Mouse (Mus musculus) small intestine, adult 2 months (tissue): ENCODE data around the gene Rcor1. TPM values are rescaled to one million over a fixed set of nuclear protein-coding genes. Genes with fewer than 3 reads are reported as not detected.
A peak's percentile ranks its signal among the peaks of the same experiment; 100 is the strongest.

Source experiments
- H3K27ac ChIP-seq: fragments of 200-500 bp; 2 replicates; pipeline ENCODE4 v1.5.1; 2012; ENCODE audit warnings: low read depth, low read length, control low read depth, inconsistent platforms; ENCODE audit not compliant: insufficient read depth
- H3K27me3 ChIP-seq: fragments of 200-500 bp; 2 replicates; pipeline ENCODE4 v1.6.1; 2012; ENCODE audit warnings: mild to moderate bottlenecking, moderate library complexity, low read length, inconsistent platforms; ENCODE audit not compliant: control insufficient read depth, insufficient read depth
- H3K36me3 ChIP-seq: fragments of 200-500 bp; 2 replicates; pipeline ENCODE4 v1.6.1; 2012; ENCODE audit warnings: mild to moderate bottlenecking, low read length, control low read depth, inconsistent platforms; ENCODE audit not compliant: control insufficient read depth, insufficient read depth
- H3K4me1 ChIP-seq: fragments of 200-500 bp; 2 replicates; pipeline ENCODE4 v1.6.1; 2012; ENCODE audit warnings: low read length, inconsistent platforms, mixed read lengths; ENCODE audit not compliant: control insufficient read depth, insufficient read depth, insufficient read length
- H3K4me3 ChIP-seq: fragments of 200-500 bp; 2 replicates; pipeline ENCODE4 v1.5.1; 2012; ENCODE audit warnings: low read depth, mild to moderate bottlenecking, control low read depth, inconsistent platforms, low read length, moderate library complexity
- CTCF ChIP-seq: fragments of 200-500 bp; IDR thresholded peaks from 2 replicates; pipeline ENCODE4 v1.5.1; 2012; ENCODE audit warnings: low read depth, mild to moderate bottlenecking, control low read depth, inconsistent platforms, low read length, moderate library complexity, mixed read lengths; ENCODE audit not compliant: insufficient replicate concordance, insufficient read length; ENCODE audit errors: extremely low read depth
- POLR2A ChIP-seq: fragments of 200-500 bp; IDR thresholded peaks from 2 replicates; pipeline ENCODE4 v1.6.1; 2012; ENCODE audit warnings: low read depth, mild to moderate bottlenecking, control low read depth, inconsistent platforms, low read length, moderate library complexity
- WGBS: fragments of 180-500 bp; shearing (Covaris S2); methylation state at CpG from one replicate; pipeline ENCODE4 v1.1.7; 2018; 5-methylcytosine and 5-hydroxymethylcytosine counted together
- polyA plus RNA-seq: library from polyadenylated mRNA; depleted of rRNA; stranded (reverse); fragments of >200 nt; gene quantifications from 2 replicates; pipeline ENCODE4 v1.2.3, GENCODE M21; 2012

Rcor1 gene
- polyA plus RNA-seq, 1 experiment, result 6.5 TPM

GRCm38 (mm10) chr12:111097036-111097435, 57.9 kb downstream of the Rcor1 start:
- 94% methylated on average over 8 of the region's 8 CpGs for WGBS
- no peak for TF ChIP-seq CTCF
- TF ChIP-seq POLR2A, result no peak
- H3K27me3 ChIP-seq, result no peaks in the 10 kb centered on the region
- no peak overlapping the region for H3K4me3 ChIP-seq
- H3K36me3 ChIP-seq, result peaks cover 39% of the 10 kb centered on the region
- H3K27ac ChIP-seq, result no peak overlapping the region
- H3K4me1 ChIP-seq, result no peaks in the 10 kb centered on the region

- Histone ChIP-seq H3K4me3 (no peak overlapping the region), H3K36me3 (peaks cover 83% of the 10 kb centered on the region), H3K27me3 (no peaks in the 10 kb centered on the region), H3K27ac (no peak overlapping the region), H3K4me1 (no peaks in the 10 kb centered on the region)
- 91% methylated on average over 8 of the region's 8 CpGs for WGBS
- TF ChIP-seq CTCF, result no peak
- no peak for TF ChIP-seq POLR2A
Measured at GRCm38 (mm10) chr12:111111176-111111575, 72.0 kb downstream of the Rcor1 start.

DNA sequence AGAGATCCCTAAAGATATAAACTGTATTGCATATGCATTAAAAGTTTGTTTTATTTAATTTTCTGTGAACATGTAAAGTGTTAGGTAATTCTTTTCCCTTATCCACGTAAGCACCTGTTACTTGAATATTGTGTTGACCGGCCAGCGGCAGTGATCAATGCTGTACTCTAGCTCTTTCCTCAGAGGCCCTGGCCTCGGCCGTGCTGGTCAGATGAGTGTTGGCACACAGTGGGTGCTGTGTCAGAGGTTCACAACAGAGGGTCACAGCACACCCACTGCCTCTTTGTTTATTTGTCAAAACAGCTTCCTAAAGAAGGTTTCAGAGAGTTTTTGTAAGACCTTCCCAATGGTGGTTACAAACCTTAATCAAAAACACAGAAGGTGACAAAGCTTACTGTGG, 75.4 kb downstream of the Rcor1 start:
- Histone ChIP-seq H3K4me3 (no peak overlapping the region), H3K27ac (no peak overlapping the region), H3K4me1 (no peaks in the 10 kb centered on the region), H3K27me3 (no peaks in the 10 kb centered on the region), H3K36me3 (peaks cover 69% of the 10 kb centered on the region)
- 93% methylated on average over 5 of the region's 5 CpGs for whole genome bisulfite sequencing
- TF ChIP-seq CTCF (no peak), POLR2A (no peak)

GRCm38 (mm10) chr12:111119506-111120085, 80.4 kb downstream of the Rcor1 start:
- Histone ChIP-seq H3K4me1 (no peaks in the 10 kb centered on the region), H3K27me3 (no peaks in the 10 kb centered on the region), H3K27ac (no peak overlapping the region), H3K4me3 (no peak overlapping the region), H3K36me3 (peaks cover 26% of the 10 kb centered on the region)
- WGBS, result 99% methylated on average over 5 of the region's 5 CpGs
- TF ChIP-seq POLR2A (no peak), CTCF (no peak)

DNA sequence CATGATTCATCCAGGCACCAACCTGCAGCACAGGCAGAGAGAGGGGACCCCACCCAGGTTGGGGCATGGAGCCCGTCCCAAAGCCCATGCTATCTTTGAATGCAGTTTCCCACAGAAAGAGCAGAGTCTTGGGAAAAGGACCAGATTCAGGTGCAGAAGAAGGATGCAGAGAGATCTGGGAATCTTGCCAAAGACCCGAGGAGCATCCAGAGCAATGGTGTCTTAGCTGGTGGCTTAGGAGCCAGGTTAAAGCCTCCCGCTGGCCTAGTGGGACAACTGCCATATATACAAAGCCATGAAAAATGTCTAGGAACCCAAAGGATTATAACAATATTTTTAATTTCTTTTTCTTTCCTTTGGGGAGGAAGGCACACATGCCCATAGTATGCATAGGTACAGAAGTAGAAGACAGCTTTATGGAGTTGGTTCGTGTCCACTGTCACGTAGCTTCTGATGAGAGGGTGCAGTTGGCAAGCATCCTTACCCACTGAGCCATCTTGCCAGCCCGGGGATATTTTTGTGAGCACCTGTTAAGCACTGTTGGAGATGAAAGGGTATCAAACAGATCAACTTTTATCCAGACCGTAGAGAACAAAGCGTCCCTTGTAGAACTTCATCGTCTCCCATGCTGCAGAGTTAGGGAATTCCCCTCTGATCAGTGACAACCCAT, 82.0 kb downstream of the Rcor1 start:
- Histone ChIP-seq H3K36me3 (peaks cover 16% of the 10 kb centered on the region), H3K27ac (no peak overlapping the region), H3K4me3 (no peak overlapping the region), H3K27me3 (no peaks in the 10 kb centered on the region), H3K4me1 (no peaks in the 10 kb centered on the region)
- 83% methylated on average over 9 of the region's 9 CpGs for WGBS
- TF ChIP-seq CTCF (no peak), POLR2A (no peak)

DNA sequence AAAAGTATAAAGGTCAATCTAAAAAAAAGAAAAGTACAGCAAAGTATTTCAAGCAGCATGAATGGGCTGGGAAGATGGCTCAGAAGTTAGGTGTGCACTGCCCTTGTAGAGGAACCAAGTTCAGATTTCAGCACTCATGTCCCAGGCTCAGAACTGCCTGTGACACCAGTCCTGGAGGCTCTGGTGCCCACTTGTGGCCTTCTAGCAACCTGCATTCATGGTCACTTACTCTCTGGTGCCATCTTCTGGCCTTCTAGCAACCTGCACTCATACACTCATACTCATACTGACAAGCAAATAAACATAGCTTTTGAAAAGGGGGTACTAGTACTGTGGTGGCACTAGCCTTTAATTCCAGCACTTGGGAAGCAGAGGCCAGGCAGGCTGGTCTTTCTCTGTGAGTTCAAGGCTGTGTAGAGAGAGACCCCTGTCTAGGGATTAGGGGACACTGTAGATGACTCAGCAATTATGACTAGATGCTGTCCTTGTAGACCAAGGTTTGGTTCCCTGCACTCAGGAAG, 83.2 kb downstream of the Rcor1 start:
- H3K27ac ChIP-seq, result no peak overlapping the region
- H3K4me3 ChIP-seq, result no peak overlapping the region
- H3K4me1 ChIP-seq, result no peaks in the 10 kb centered on the region
- TF ChIP-seq POLR2A (no peak), CTCF (peak; percentile 61; the same call in 1 of the 2 replicates)
- no peaks in the 10 kb centered on the region for H3K27me3 ChIP-seq
- H3K36me3 ChIP-seq, result peaks cover 4% of the 10 kb centered on the region; the same call in 1 of the 2 replicates

- no peak overlapping the region for H3K27ac ChIP-seq
- TF ChIP-seq POLR2A (no peak), CTCF (no peak)
- H3K27me3 ChIP-seq, result no peaks in the 10 kb centered on the region
- WGBS, result 62% methylated on average over 14 of the region's 14 CpGs
- H3K4me3 ChIP-seq, result no peak overlapping the region
- no peaks in the 10 kb centered on the region for H3K36me3 ChIP-seq
- H3K4me1 ChIP-seq, result no peaks in the 10 kb centered on the region
Measured at GRCm38 (mm10) chr12:111124601-111125260, 85.6 kb downstream of the Rcor1 start.
